Mouse (Mus musculus) hindlimb bud, embryonic 11.5 days (tissue): ENCODE results near the gene Ttc17.
"Not testable (repeated sequence)": the region's sequence is repeated elsewhere in the genome, so short reads cannot be mapped to it uniquely, and the experiment has no call there.

ENCODE experiments used
- DNase-seq: peaks from one replicate; pipeline ENCODE4 v3.0.0-alpha.2; 2012; ENCODE audit warnings: low read depth, low spot score; ENCODE audit errors: extremely low spot score

Gene Ttc17

GRCm38 (mm10) chr2:94406083-94406957, at the start of gene Ttc17:
Gene Ttc17 (minus strand): TSS chr2:94406689.
- peak; percentile 56 for DNase-seq

- DNase-seq = no peak
These were observed 43.2 kb upstream of the Ttc17 start for GRCm38 (mm10) chr2:94449643-94450042.

GRCm38 (mm10) chr2:94436952-94437351, 30.5 kb upstream of the Ttc17 start:
- DNase-seq = peak; percentile 16

GRCm38 (mm10) chr2:94435481-94435880, 29.0 kb upstream of the Ttc17 start:
- DNase-seq = no peak

- no peak for DNase-seq
These were observed 28.3 kb upstream of the Ttc17 start for GRCm38 (mm10) chr2:94434833-94435232.

GRCm38 (mm10) chr2:94432214-94432613, 25.7 kb upstream of the Ttc17 start:
- no peak for DNase-seq

GRCm38 (mm10) chr2:94428456-94428855, 22.0 kb upstream of the Ttc17 start:
- no peak for DNase-seq

- no peak for DNase-seq
These were observed 952 bp upstream of the Ttc17 start for GRCm38 (mm10) chr2:94407441-94407840.

GRCm38 (mm10) chr2:94407021-94407420, 532 bp upstream of the Ttc17 start:
- no peak for DNase-seq

GRCm38 (mm10) chr2:94405397-94406082, 949 bp downstream of the Ttc17 start:
- DNase-seq = no peak

GRCm38 (mm10) chr2:94404512-94405240, 1.8 kb downstream of the Ttc17 start:
- no peak for DNase-seq

GRCm38 (mm10) chr2:94402561-94402960, 3.9 kb downstream of the Ttc17 start:
- DNase-seq = no peak

GRCm38 (mm10) chr2:94402096-94402495, 4.4 kb downstream of the Ttc17 start:
- no peak for DNase-seq

- DNase-seq = no peak
These were observed 5.5 kb downstream of the Ttc17 start for GRCm38 (mm10) chr2:94401006-94401405.

- DNase-seq = no peak
These were observed 8.1 kb downstream of the Ttc17 start for GRCm38 (mm10) chr2:94398138-94398970.

- no peak for DNase-seq
These were observed 9.0 kb downstream of the Ttc17 start for GRCm38 (mm10) chr2:94397453-94397852.

GRCm38 (mm10) chr2:94396325-94396724, 10.2 kb downstream of the Ttc17 start:
- no peak for DNase-seq

- not testable (repeated sequence) for DNase-seq
These were observed 15.4 kb downstream of the Ttc17 start for GRCm38 (mm10) chr2:94391127-94391526.

GRCm38 (mm10) chr2:94389000-94389399, 17.5 kb downstream of the Ttc17 start:
- no peak for DNase-seq

- no peak for DNase-seq
These were observed 18.6 kb downstream of the Ttc17 start for GRCm38 (mm10) chr2:94387846-94388245.

- not testable (repeated sequence) for DNase-seq
These were observed 22.0 kb downstream of the Ttc17 start for GRCm38 (mm10) chr2:94384483-94384882.
